In the genomic region with DNA sequence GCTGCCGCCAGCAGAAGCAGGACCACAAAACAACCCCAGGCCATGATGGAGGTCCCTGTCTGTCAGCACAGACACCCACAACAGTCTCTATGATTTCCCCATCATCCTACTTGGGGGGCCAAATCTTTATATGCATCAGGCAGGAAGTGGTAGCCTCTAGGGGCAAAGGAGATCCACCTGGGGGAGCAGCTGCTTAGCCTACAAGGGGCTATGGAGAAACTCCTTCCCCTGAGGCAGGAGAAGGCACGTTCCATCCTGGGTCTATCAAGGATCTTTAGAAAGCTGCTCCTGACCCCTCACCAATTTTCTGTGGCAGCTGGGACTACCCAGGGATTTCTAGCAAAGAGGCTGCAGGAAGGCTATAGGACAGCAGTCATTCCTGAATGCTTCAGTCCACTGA, we compare ENCODE assay signal across 33 mouse cellular contexts. TPM values are rescaled to one million over a fixed set of nuclear protein-coding genes. Genes with fewer than 3 reads are reported as not detected.
"Had no signal": no experiment of that assay in that cellular context is flagged by ENCODE, and none has a peak within 500 bp of the region (broad histone marks: within the 10 kb centered on the region; RNA-seq: fewer than 3 reads in every experiment).

A gene (minus strand): TSS at position 101 of the 400 bp plus-strand sequence.

- H3K4me3 ChIP-seq: embryonic facial prominence, embryonic 10.5 days; embryonic facial prominence, embryonic 12.5 days; embryonic facial prominence, embryonic 13.5 days; embryonic facial prominence, embryonic 15.5 days; erythroblast, embryonic 14.5 days; forebrain, embryonic 10.5 days; forebrain, embryonic 12.5 days; forebrain, embryonic 15.5 days; gastrocnemius, adult 2 months; heart, adult 2 months had no signal

- H3K9me3 ChIP-seq: embryonic facial prominence, embryonic 10.5 days; embryonic facial prominence, embryonic 12.5 days; embryonic facial prominence, embryonic 13.5 days; embryonic facial prominence, embryonic 15.5 days; forebrain, embryonic 10.5 days; forebrain, embryonic 12.5 days; forebrain, embryonic 15.5 days had no signal

- ATAC-seq: forebrain, embryonic 14.5 days; forebrain, embryonic 15.5 days; forebrain, embryonic 16.5 days; forebrain, postnatal 0 days had no signal

- DNase-seq: cerebellum, adult 2 months; cerebellum, adult 8-10 months; cerebellum, adult 9-10 months; cerebellum, adult 9-11 months; cerebellum, postnatal 10 days; cerebellum, postnatal 14 days; cerebellum, postnatal 25 days; cerebellum, postnatal 36 days; embryo, embryonic 11 days; forebrain, postnatal 0 days; gastrocnemius, adult 2 months; gastrocnemius, postnatal 10 days; gastrocnemius, postnatal 14 days; gastrocnemius, postnatal 25 days; gastrocnemius, postnatal 36 days; heart, adult 11 months; heart, adult 18-20 months; heart, adult 2 months had no signal

- H3K4me2 ChIP-seq: embryonic facial prominence, embryonic 12.5 days; embryonic facial prominence, embryonic 13.5 days; embryonic facial prominence, embryonic 15.5 days; forebrain, embryonic 12.5 days; forebrain, embryonic 15.5 days had no signal

- H3K36me3 ChIP-seq: embryonic facial prominence, embryonic 10.5 days; embryonic facial prominence, embryonic 12.5 days; embryonic facial prominence, embryonic 13.5 days; embryonic facial prominence, embryonic 15.5 days; forebrain, embryonic 10.5 days; forebrain, embryonic 12.5 days; forebrain, embryonic 15.5 days had no signal

- H3K4me1 ChIP-seq: embryonic facial prominence, embryonic 12.5 days; embryonic facial prominence, embryonic 13.5 days; embryonic facial prominence, embryonic 15.5 days; forebrain, embryonic 12.5 days; forebrain, embryonic 15.5 days had no signal

- H3K27ac ChIP-seq: embryonic facial prominence, embryonic 10.5 days; embryonic facial prominence, embryonic 12.5 days; embryonic facial prominence, embryonic 13.5 days; embryonic facial prominence, embryonic 15.5 days; forebrain, embryonic 10.5 days; forebrain, embryonic 12.5 days; forebrain, embryonic 15.5 days; gastrocnemius, adult 2 months; heart, adult 2 months had no signal

- H3K9ac ChIP-seq: embryonic facial prominence, embryonic 12.5 days; embryonic facial prominence, embryonic 13.5 days; embryonic facial prominence, embryonic 15.5 days; forebrain, embryonic 12.5 days; forebrain, embryonic 15.5 days; forebrain, postnatal 0 days had no signal

- H3K27me3 ChIP-seq: embryonic facial prominence, embryonic 12.5 days; embryonic facial prominence, embryonic 13.5 days; embryonic facial prominence, embryonic 15.5 days; forebrain, embryonic 12.5 days; forebrain, embryonic 15.5 days had no signal

RNA-seq across cellular contexts. Expression of the gene that starts here (rescaled TPM):
- polyA plus RNA-seq: cerebellum, adult 2 months; cortical plate, adult 2 months; embryonic facial prominence, embryonic 10.5 days; embryonic facial prominence, embryonic 11.5 days; embryonic facial prominence, embryonic 13.5 days; embryonic facial prominence, embryonic 14.5 days; embryonic facial prominence, embryonic 15.5 days; erythroblast, embryonic 14.5 days; forebrain, embryonic 10.5 days; forebrain, embryonic 11.5 days; forebrain, embryonic 12.5 days; forebrain, embryonic 14.5 days; gonadal fat pad, adult 2 months; heart, adult 2 months had no signal
